Comparison of ENCODE assay signal across 1 mouse cellular context in genomic region chr4:141196981-141197685, GRCm38 (mm10).
TF ChIP-seq lines count a peak whose summit lies in the region.

No protein-coding gene starts in this region.

TF ChIP-seq in ES-E14, 5 proteins besides CTCF, POLR2A, EP300 and RAD21 (continued from another document):
- TF ChIP-seq MAFK (IDR thresholded peaks at IDR 0.05; ENCODE audit: insufficient read depth, low read depth, low read length): no peak
- TF ChIP-seq CHD2 (IDR thresholded peaks at IDR 0.05; ENCODE audit: low read depth, low read length): no peak
